Mouse (Mus musculus) thymus, adult 18-20 months (tissue): ENCODE measurements around the gene 4921504E06Rik.

Experiments
- DNase-seq, 2 experiments: peaks; one replicate each; pipeline ENCODE4 v3.0.0; 2022; ENCODE audit warnings: mixed read lengths in 2 of 2

4921504E06Rik gene

GRCm38 (mm10) chr2:19553821-19554592 lies at the start of gene 4921504E06Rik:
TSS of gene 4921504E06Rik (minus strand) at chr2:19553914.
- DNase-seq: peak; percentile 36 to 55

GRCm38 (mm10) chr2:19601386-19601925 lies 47.7 kb upstream of the 4921504E06Rik start:
- peak in 1 of 2 experiments; percentile 62 for DNase-seq

GRCm38 (mm10) chr2:19600860-19601259 lies 47.1 kb upstream of the 4921504E06Rik start:
- DNase-seq: peak in 1 of 2 experiments; percentile 23

- no peak for DNase-seq
Observed at GRCm38 (mm10) chr2:19599801-19600200, 46.1 kb upstream of the 4921504E06Rik start.

GRCm38 (mm10) chr2:19596988-19597387 lies 43.3 kb upstream of the 4921504E06Rik start:
- no peak for DNase-seq

- DNase-seq: no peak
Observed at GRCm38 (mm10) chr2:19596426-19596825, 42.7 kb upstream of the 4921504E06Rik start.

- DNase-seq: no peak
Observed at GRCm38 (mm10) chr2:19594856-19595255, 41.1 kb upstream of the 4921504E06Rik start.

GRCm38 (mm10) chr2:19579846-19580245 lies 26.1 kb upstream of the 4921504E06Rik start:
- no peak for DNase-seq

- no peak for DNase-seq
Observed at GRCm38 (mm10) chr2:19579180-19579579, 25.5 kb upstream of the 4921504E06Rik start.

GRCm38 (mm10) chr2:19562114-19562829 lies 8.6 kb upstream of the 4921504E06Rik start:
- no peak for DNase-seq

- DNase-seq: no peak
Observed at GRCm38 (mm10) chr2:19560654-19561053, 6.9 kb upstream of the 4921504E06Rik start.

GRCm38 (mm10) chr2:19560071-19560470 lies 6.4 kb upstream of the 4921504E06Rik start:
- DNase-seq: no peak

- DNase-seq: no peak
Observed at GRCm38 (mm10) chr2:19551396-19551795, 2.3 kb downstream of the 4921504E06Rik start.

GRCm38 (mm10) chr2:19540906-19541305 lies 12.8 kb downstream of the 4921504E06Rik start:
- DNase-seq: no peak

- no peak for DNase-seq
Observed at GRCm38 (mm10) chr2:19529428-19529827, 24.3 kb downstream of the 4921504E06Rik start.

- DNase-seq: peak in 1 of 2 experiments; percentile 42
Observed at GRCm38 (mm10) chr2:19528797-19529196, 24.9 kb downstream of the 4921504E06Rik start.

- DNase-seq: no peak
Observed at GRCm38 (mm10) chr2:19524071-19524470, 29.6 kb downstream of the 4921504E06Rik start.

- no peak for DNase-seq
Observed at GRCm38 (mm10) chr2:19521662-19522061, 32.1 kb downstream of the 4921504E06Rik start.

GRCm38 (mm10) chr2:19520617-19521016 lies 33.1 kb downstream of the 4921504E06Rik start:
- no peak for DNase-seq

GRCm38 (mm10) chr2:19519768-19520167 lies 33.9 kb downstream of the 4921504E06Rik start:
- no peak for DNase-seq

GRCm38 (mm10) chr2:19517952-19518351 lies 35.8 kb downstream of the 4921504E06Rik start:
- DNase-seq: no peak

GRCm38 (mm10) chr2:19512381-19512780 lies 41.3 kb downstream of the 4921504E06Rik start:
- DNase-seq: no peak

GRCm38 (mm10) chr2:19511032-19511431 lies 42.7 kb downstream of the 4921504E06Rik start:
- DNase-seq: no peak

- DNase-seq: no peak
Observed at GRCm38 (mm10) chr2:19505744-19506143, 48.0 kb downstream of the 4921504E06Rik start.
